Mouse (Mus musculus) CD4-positive, CD25-positive, alpha-beta regulatory T cell, adult 4 months (primary cell): ENCODE results near the gene Cdk6. TPM values are rescaled to one million over a fixed set of nuclear protein-coding genes. Genes with fewer than 3 reads are reported as not detected.
"Not testable (repeated sequence)": the region's sequence is repeated elsewhere in the genome, so short reads cannot be mapped to it uniquely, and the experiment has no call there.

Experiments
- ATAC-seq: one replicate; pipeline ENCODE4 v1.8.0; 2017
- polyA plus RNA-seq, 2 experiments: library from polyadenylated mRNA; unstranded; fragments of 100-300 nt; shearing (Covaris generic); gene quantifications; one replicate each; pipeline ENCODE4 v1.2.1; 2017

Cdk6 gene
- polyA plus RNA-seq, 2 experiments from 2014 or later = 20.8 to 22.3 TPM

GRCm38 (mm10) chr5:3438453-3439003 is 97.2 kb downstream of the Cdk6 start:
- ATAC-seq = not testable (repeated sequence)

GRCm38 (mm10) chr5:3439386-3439785 is 98.1 kb downstream of the Cdk6 start:
- ATAC-seq = not testable (repeated sequence)

GRCm38 (mm10) chr5:3442524-3442923 is 101.2 kb downstream of the Cdk6 start:
- ATAC-seq = not testable (repeated sequence)

GRCm38 (mm10) chr5:3451233-3451632 is 109.9 kb downstream of the Cdk6 start:
- ATAC-seq = not testable (repeated sequence)

- not testable (repeated sequence) for ATAC-seq
Observed at GRCm38 (mm10) chr5:3453946-3454345, 112.7 kb downstream of the Cdk6 start.

GRCm38 (mm10) chr5:3460907-3461306 is 119.6 kb downstream of the Cdk6 start:
- ATAC-seq = peak; percentile 78

GRCm38 (mm10) chr5:3461401-3461800 is 120.1 kb downstream of the Cdk6 start:
- ATAC-seq = peak; percentile 8

- ATAC-seq = peak; percentile 40
Observed at GRCm38 (mm10) chr5:3462897-3463757, 121.8 kb downstream of the Cdk6 start.

- no peak for ATAC-seq
Observed at GRCm38 (mm10) chr5:3463758-3464157, 122.5 kb downstream of the Cdk6 start.

- no peak for ATAC-seq
Observed at GRCm38 (mm10) chr5:3466069-3466877, 125.0 kb downstream of the Cdk6 start.

GRCm38 (mm10) chr5:3470866-3471265 is 129.6 kb downstream of the Cdk6 start:
- ATAC-seq = no peak

- no peak for ATAC-seq
Observed at GRCm38 (mm10) chr5:3472311-3473156, 131.2 kb downstream of the Cdk6 start.

GRCm38 (mm10) chr5:3477711-3478110 is 136.4 kb downstream of the Cdk6 start:
- ATAC-seq = peak; percentile 48

- no peak for ATAC-seq
Observed at GRCm38 (mm10) chr5:3478216-3478615, 136.9 kb downstream of the Cdk6 start.

GRCm38 (mm10) chr5:3479016-3479795 is 137.9 kb downstream of the Cdk6 start:
- ATAC-seq = no peak

GRCm38 (mm10) chr5:3480637-3481395 is 139.5 kb downstream of the Cdk6 start:
- no peak for ATAC-seq

GRCm38 (mm10) chr5:3482474-3482873 is 141.2 kb downstream of the Cdk6 start:
- no peak for ATAC-seq

GRCm38 (mm10) chr5:3483054-3483722 is 141.9 kb downstream of the Cdk6 start:
- ATAC-seq = no peak

GRCm38 (mm10) chr5:3486579-3487282 is 145.4 kb downstream of the Cdk6 start:
- no peak for ATAC-seq
